Mouse (Mus musculus) intestine, embryonic 15.5 days (tissue): Measurements from ENCODE around the gene Tbcb. TPM values are rescaled to one million over a fixed set of nuclear protein-coding genes. Genes with fewer than 3 reads are reported as not detected.

Source experiments
- ATAC-seq: fragments of 200-750 bp; cut with Nextera tagmentation; 2 replicates; pipeline ENCODE4 v1.8.0; 2017; ENCODE audit warnings: moderate TSS enrichment, moderate library complexity
- H3K27ac ChIP-seq: fragments of 300-500 bp; sonication (generic); 2 replicates; pipeline ENCODE4 v1.5.1; 2015; ENCODE audit warnings: mild to moderate bottlenecking, inconsistent platforms
- H3K27me3 ChIP-seq: fragments of 300-500 bp; sonication (generic); replicated peaks from 2 replicates; pipeline ENCODE4 v1.6.1; 2015; ENCODE audit warnings: inconsistent platforms
- H3K36me3 ChIP-seq: fragments of 300-500 bp; sonication (generic); 2 replicates; pipeline ENCODE4 v1.6.1; 2015; ENCODE audit warnings: inconsistent platforms
- H3K4me1 ChIP-seq: fragments of 300-500 bp; sonication (generic); replicated peaks from 2 replicates; pipeline ENCODE4 v1.6.1; 2015; ENCODE audit warnings: inconsistent platforms
- H3K4me2 ChIP-seq: fragments of 300-500 bp; sonication (generic); replicated peaks from 2 replicates; pipeline ENCODE4 v1.6.1; 2015; ENCODE audit warnings: mild to moderate bottlenecking, inconsistent platforms
- H3K4me3 ChIP-seq: fragments of 300-500 bp; sonication (generic); replicated peaks from 2 replicates; pipeline ENCODE4 v1.5.1; 2015; ENCODE audit warnings: inconsistent platforms
- H3K9ac ChIP-seq: fragments of 300-500 bp; sonication (generic); 2 replicates; pipeline ENCODE4 v1.6.1; 2015; ENCODE audit warnings: inconsistent platforms
- H3K9me3 ChIP-seq: fragments of 300-500 bp; sonication (generic); 2 replicates; pipeline ENCODE4 v1.6.1; 2016; ENCODE audit warnings: inconsistent platforms
- WGBS: fragments of 180-500 bp; shearing (Covaris S2); methylation state at CpG from one replicate; pipeline ENCODE4 v1.1.7; 2015; 5-methylcytosine and 5-hydroxymethylcytosine counted together
- polyA plus RNA-seq: library from polyadenylated mRNA; unstranded; fragments of >200 nt; fragmentation: Nextera tagmentation; extraction: Ambion mirVana; gene quantifications from 2 replicates; pipeline ENCODE4 v1.2.1, GENCODE M21; 2015

Tbcb gene
- polyA plus RNA-seq, 1 experiment from 2014 or later = 136 TPM

DNA sequence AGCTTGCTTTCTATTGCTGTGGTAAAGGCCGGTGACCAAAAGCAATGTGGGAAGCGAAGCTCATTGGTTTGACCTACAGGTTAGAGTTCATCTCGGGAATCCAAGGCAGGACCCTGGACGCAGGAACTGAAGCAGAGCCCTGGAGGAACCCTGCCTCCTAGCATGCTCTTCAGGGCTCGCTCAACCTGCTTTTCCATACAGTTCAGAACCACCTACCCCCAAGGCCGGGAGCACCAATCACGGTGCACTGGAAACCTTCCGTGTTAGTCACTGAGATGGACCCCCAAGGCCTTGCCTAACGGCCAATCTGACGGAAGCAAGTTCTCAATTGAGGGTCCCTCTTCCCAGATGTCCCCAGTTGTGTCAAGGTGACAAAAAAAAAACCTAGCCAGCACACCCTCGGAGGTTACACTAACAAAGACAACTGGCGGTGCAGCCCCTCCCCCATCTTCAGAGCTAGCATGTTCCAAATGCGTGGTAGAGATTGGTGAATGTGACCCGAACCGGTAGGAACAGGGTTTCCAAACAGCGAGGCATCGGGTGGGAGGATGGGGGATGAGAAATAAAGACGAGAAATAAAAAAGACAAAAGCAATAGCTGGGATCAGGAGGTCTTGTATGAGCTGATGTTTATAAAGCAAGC is 32.5 kb downstream of the Tbcb start:
- 80% methylated on average over 18 of the region's 18 CpGs for WGBS

DNA sequence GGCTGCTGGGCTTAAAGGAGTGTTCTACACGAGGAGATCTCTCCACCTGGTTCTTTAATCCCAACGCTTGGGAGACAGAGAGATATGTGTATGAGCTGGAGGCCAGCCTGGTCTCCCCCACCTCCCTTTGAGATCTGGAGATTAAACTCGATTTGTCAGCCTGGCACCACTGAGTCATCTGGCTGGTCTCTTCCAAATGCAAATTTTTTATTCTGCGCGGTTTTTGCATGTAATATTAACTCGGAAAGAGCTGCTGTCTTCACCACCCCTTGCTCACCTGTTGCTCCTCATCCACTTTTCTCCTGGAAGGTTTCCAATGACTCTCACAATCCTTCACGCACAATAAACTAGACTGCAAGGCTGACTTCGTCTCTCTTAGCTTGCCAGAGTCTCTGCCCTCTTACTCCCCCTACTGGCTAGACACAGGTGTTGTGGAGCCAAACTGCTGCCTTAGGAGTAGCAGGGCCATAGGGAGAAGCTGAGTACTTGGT is 33.5 kb downstream of the Tbcb start, which contains the start of gene Capns1:
Gene Capns1, minus strand, starts transcription at position 331 of the 491 bp plus-strand sequence.
- H3K9me3 ChIP-seq = no peaks in the 10 kb centered on the region
- H3K9ac ChIP-seq = 0 out of 2 replicates have a peak within 1 kb of the TSS, but pooled peaks have one; percentile 10
- WGBS = 10% methylated on average over 8 of the region's 8 CpGs
- no peaks in the 10 kb centered on the region for H3K36me3 ChIP-seq
- no peaks in the 10 kb centered on the region for H3K27me3 ChIP-seq
- peaks cover 13% of the 10 kb centered on the region for H3K4me1 ChIP-seq
- H3K4me3 ChIP-seq = no peak within 1 kb of the TSS
- 0 out of 2 replicates have a peak, but pooled peaks have one; percentile 34 for ATAC-seq
- H3K27ac ChIP-seq = no peak within 1 kb of the TSS
- peak within 1 kb of the TSS; percentile 28; the same call in 1 of the 2 replicates for H3K4me2 ChIP-seq

More for the DNA sequence above, 32.5 kb downstream of the Tbcb start:
- H3K27ac ChIP-seq = no peak overlapping the region
- H3K9ac ChIP-seq = no peak overlapping the region
- no peak overlapping the region for H3K4me2 ChIP-seq
- peaks cover 12% of the 10 kb centered on the region for H3K4me1 ChIP-seq
- ATAC-seq = no peak
- no peaks in the 10 kb centered on the region for H3K36me3 ChIP-seq
- no peaks in the 10 kb centered on the region for H3K9me3 ChIP-seq
- H3K27me3 ChIP-seq = no peaks in the 10 kb centered on the region
- H3K4me3 ChIP-seq = no peak overlapping the region

DNA sequence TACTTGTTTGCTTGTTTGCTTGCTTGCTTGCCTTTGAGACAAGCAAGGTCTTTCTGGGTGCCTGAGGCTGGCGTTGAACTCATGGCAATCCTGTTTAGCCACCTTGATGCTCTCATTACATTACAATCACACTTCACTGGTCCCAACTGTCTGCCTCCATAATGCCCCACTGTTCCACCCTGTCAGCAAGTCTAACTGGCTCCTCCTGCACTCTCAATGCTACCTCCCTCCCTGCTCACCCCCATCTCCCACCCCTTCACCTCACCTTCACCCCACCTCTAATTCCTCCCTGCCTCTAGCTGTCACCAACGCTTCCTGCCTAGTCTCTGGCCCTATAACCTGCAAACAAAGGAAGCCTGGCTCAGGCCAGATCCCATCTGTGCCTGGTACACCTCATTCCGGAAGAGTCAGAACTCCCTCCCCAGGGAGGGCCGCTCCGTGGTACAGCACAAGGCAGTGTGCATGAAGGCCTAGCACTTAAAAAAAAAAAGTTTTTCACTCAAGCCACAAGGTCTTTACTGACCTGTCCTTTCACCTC is 34.4 kb downstream of the Tbcb start:
- no peak overlapping the region for H3K27ac ChIP-seq
- H3K4me2 ChIP-seq = no peak overlapping the region
- WGBS = 51% methylated on average over 5 of the region's 5 CpGs
- no peak overlapping the region for H3K9ac ChIP-seq
- H3K4me1 ChIP-seq = peaks cover 22% of the 10 kb centered on the region
- H3K9me3 ChIP-seq = no peaks in the 10 kb centered on the region
- H3K4me3 ChIP-seq = no peak overlapping the region
- no peaks in the 10 kb centered on the region for H3K36me3 ChIP-seq
- ATAC-seq = no peak
- H3K27me3 ChIP-seq = no peaks in the 10 kb centered on the region

DNA sequence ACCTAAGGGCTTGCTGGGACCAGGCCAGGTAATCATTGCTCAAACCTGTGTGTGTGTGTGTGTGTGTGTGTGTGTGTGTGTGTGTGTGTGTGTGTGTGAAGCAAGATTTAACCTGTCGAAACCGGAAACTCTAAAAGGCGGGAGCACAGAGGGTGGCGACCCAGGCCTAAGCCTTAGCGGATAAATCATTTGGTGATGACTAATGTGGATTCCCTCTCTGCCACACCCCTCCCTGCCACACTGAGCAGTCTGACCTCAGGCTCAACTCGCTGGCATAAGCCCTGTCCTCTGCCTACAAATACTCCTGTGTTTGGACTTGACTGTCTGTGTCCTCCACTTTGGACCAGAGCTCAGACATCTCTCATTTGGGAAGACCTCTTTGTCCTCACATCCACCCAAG is 35.9 kb downstream of the Tbcb start:
- H3K27ac ChIP-seq = no peak overlapping the region
- H3K4me2 ChIP-seq = no peak overlapping the region
- WGBS = 56% methylated on average over 6 of the region's 6 CpGs
- H3K4me1 ChIP-seq = peaks cover 24% of the 10 kb centered on the region
- 0 out of 2 replicates have a peak overlapping the region, but pooled peaks have one; percentile 5 for H3K9ac ChIP-seq
- no peak; the same call in 1 of the 2 replicates for ATAC-seq
- H3K4me3 ChIP-seq = no peak overlapping the region
- H3K27me3 ChIP-seq = no peaks in the 10 kb centered on the region
- H3K36me3 ChIP-seq = peaks cover 12% of the 10 kb centered on the region; the same call in 1 of the 2 replicates
- no peaks in the 10 kb centered on the region for H3K9me3 ChIP-seq

DNA sequence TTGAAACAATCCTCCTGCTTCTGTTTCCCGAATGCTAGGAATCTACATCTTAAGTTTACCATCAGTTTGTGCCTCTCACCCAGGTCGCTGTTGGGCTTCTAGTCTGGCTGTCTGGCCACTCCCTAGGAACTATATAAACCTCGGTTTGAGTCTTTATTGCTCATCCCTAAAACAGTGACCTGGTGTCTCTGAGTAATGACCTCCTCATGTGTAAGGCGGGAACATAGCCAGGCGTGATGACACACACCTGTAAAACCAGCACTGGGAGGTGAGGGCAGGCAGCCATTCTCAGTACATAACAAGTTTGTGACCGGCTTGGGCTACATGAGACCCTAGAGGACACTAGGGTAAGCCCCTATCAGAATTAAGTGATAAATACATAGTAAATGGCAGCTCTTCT is 36.6 kb downstream of the Tbcb start:
- Histone ChIP-seq H3K27me3 (no peaks in the 10 kb centered on the region), H3K4me1 (peaks cover 24% of the 10 kb centered on the region), H3K9me3 (no peaks in the 10 kb centered on the region), H3K27ac (no peak overlapping the region), H3K9ac (no peak overlapping the region), H3K4me2 (peak overlapping the region; percentile 72), H3K4me3 (0 out of 2 replicates have a peak overlapping the region, but pooled peaks have one; percentile 70), H3K36me3 (peaks cover 19% of the 10 kb centered on the region)
- ATAC-seq = no peak
- WGBS = 57% methylated on average over 6 of the region's 6 CpGs

DNA sequence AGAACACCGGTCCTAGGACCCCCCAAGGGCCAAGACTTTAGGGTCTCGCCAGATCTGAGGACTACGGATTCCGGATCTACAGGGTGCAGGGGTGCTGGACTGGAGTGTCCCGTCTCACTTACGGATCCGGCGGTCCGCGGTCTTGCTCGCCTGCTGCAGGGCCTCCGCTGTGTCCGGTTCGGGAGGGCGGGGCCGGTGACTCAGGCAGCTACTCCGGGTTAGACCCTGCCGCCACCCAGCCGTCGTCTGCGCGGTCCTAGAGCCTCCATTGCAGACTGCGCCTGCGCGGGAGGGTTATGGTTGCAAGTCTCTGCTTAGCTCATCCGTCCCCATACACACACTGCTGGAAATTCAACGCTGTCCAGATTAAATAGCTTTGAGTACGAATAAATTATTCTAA is 37.2 kb downstream of the Tbcb start:
- Histone ChIP-seq H3K9ac (peak overlapping the region; percentile 75), H3K9me3 (no peaks in the 10 kb centered on the region), H3K4me2 (peak overlapping the region; percentile 72), H3K4me1 (peaks cover 24% of the 10 kb centered on the region), H3K36me3 (peaks cover 22% of the 10 kb centered on the region), H3K27me3 (no peaks in the 10 kb centered on the region), H3K4me3 (peak overlapping the region; percentile 70), H3K27ac (peak overlapping the region; percentile 84)
- under 1% methylated on average over 28 of the region's 28 CpGs for WGBS
- peak; percentile 89 for ATAC-seq

DNA sequence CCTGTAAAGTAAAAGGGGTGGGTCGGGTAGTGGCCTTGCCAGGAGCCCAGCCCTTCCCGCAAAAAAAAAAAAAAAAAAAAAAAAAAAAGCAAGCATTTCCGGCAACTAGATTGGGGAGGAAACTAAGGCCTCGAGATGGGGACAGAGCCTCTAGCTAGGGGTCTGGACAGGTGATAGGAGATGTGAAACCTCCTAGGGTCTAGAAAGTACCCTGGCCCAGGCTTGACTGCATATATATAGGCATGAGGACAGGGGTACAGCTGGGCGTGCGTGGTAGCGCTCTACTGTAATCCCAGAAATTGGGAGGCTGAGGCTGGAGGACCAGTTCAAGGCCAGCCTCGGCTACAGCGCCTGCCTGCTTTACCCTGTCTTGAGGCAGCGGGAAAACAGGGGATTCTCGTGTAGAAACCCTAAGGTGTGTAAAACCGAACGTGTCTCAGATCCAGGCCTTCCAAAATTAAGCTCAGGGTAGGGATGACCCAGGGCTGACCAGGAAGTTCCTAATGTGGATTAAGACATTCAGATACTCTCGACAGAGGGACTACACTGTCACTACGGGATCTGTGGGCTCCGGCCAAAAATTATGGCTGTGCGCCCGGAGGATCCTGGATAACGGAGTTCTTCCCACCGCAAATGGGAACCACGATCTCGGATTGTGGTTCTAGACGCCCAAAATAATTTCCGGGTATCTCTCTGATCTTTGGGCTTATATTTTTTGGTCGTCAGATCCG is 37.8 kb downstream of the Tbcb start:
- Histone ChIP-seq H3K4me3 (peak overlapping the region; percentile 70), H3K36me3 (peaks cover 22% of the 10 kb centered on the region), H3K4me2 (peak overlapping the region; percentile 72), H3K27ac (peak overlapping the region; percentile 84), H3K9me3 (no peaks in the 10 kb centered on the region), H3K9ac (peak overlapping the region; percentile 75), H3K4me1 (peaks cover 24% of the 10 kb centered on the region), H3K27me3 (no peaks in the 10 kb centered on the region)
- peak; percentile 44 for ATAC-seq
- WGBS = under 1% methylated on average over 26 of the region's 26 CpGs

DNA sequence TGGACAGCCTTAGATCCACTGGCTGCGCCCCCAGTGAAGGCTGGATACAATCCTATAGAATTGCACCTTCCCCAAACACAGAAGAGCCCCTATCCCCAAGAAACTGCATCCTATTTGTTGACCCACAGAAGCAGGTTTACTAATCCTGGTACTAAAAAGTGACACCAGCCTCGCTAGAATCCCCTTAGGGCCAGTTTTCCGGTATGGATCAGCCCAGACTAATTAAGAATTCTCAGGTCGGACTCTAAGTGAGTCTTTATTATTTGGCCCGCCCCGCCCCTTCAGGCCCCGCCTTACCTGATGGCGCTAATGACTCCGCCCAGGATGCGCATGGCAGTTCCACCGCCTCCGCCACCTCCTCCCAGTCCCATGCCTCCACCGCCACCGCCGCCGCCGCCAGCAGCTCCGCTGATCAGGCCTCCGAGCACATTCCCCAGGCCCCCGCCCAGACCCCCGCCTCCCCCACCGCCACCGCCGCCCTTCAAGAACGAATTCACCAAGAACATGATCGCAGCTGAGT is 38.4 kb downstream of the Tbcb start:
- Histone ChIP-seq H3K36me3 (peaks cover 22% of the 10 kb centered on the region), H3K27me3 (no peaks in the 10 kb centered on the region), H3K9ac (peak overlapping the region; percentile 75), H3K27ac (peak overlapping the region; percentile 84), H3K9me3 (no peaks in the 10 kb centered on the region), H3K4me2 (peak overlapping the region; percentile 72), H3K4me3 (peak overlapping the region; percentile 70), H3K4me1 (peaks cover 24% of the 10 kb centered on the region)
- peak; percentile 80 for ATAC-seq
- under 1% methylated on average over 26 of the region's 26 CpGs for WGBS

DNA sequence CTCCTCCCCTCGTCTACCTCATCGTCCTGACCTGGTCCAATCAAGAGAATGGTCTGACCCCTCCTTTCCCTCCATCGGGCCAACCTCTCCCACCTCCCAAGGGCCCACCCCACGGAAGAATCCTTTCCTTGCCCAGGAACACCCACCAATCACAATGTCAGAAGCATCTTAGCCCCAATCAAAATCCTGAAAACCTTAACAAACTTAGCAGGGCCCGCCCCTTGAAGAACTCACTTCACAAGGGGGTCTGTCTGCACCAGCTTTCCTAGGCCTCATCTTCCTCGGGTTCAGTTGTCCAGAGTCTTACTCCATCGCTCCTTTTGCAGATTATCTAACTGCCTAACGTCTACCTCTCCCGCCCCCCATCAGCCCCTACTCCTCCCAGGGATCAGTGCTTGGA is 39.1 kb downstream of the Tbcb start:
- peaks cover 28% of the 10 kb centered on the region for H3K36me3 ChIP-seq
- H3K9ac ChIP-seq = peak overlapping the region; percentile 75; the same call in 1 of the 2 replicates
- ATAC-seq = peak; percentile 4; the same call in 1 of the 2 replicates
- H3K4me1 ChIP-seq = peaks cover 20% of the 10 kb centered on the region
- peak overlapping the region; percentile 70 for H3K4me3 ChIP-seq
- H3K27me3 ChIP-seq = no peaks in the 10 kb centered on the region
- H3K9me3 ChIP-seq = no peaks in the 10 kb centered on the region
- WGBS = 24% methylated on average over 9 of the region's 9 CpGs
- H3K4me2 ChIP-seq = peak overlapping the region; percentile 72
- H3K27ac ChIP-seq = peak overlapping the region; percentile 84; the same call in 1 of the 2 replicates

DNA sequence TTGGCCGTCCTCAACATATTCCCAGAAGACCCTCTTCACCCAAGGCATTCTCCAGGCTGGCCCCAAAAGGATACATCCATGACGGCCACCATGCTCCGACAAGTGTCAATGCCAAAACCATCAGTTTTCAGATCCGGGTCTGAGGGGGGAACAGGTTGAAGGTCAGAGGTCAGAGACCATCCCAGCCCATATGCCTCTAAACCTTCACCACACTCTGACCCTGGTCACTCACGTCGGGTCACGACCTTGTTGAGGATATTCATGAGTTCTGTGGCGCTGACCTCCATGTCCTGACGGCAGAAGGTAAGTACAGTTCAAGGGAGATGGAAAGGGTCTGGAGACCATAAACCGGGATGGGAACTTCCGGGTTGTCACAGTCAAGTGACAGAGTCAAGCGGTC is 40.0 kb downstream of the Tbcb start:
- 86% methylated on average over 12 of the region's 12 CpGs for WGBS

DNA sequence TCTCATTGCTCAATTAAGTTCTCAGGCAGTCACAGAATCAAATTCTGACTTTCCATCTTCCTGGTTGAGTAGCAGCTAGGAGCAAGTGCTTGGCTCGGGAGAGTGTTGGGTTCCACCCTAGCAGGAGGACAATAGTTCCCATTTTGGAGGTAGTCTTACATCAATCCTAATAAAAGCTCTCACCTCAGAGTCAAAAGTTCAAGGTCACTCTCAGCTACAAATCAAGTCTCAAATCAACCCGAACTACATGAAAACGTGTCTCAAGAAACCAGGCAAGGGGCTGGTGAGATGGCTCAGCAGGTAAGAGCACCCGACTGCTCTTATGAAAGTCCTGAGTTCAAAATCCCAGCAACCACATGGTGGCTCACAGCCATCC is 43.0 kb downstream of the Tbcb start:
- H3K36me3 ChIP-seq = peaks cover 44% of the 10 kb centered on the region
- no peak overlapping the region for H3K4me2 ChIP-seq
- H3K27ac ChIP-seq = no peak overlapping the region
- ATAC-seq = no peak
- no peaks in the 10 kb centered on the region for H3K27me3 ChIP-seq
- no peaks in the 10 kb centered on the region for H3K9me3 ChIP-seq
- no peak overlapping the region for H3K4me3 ChIP-seq
- H3K9ac ChIP-seq = no peak overlapping the region
- 74% methylated on average over 4 of the region's 4 CpGs for WGBS
- peaks cover 22% of the 10 kb centered on the region for H3K4me1 ChIP-seq

More for the DNA sequence above, 40.0 kb downstream of the Tbcb start:
- peaks cover 20% of the 10 kb centered on the region for H3K4me1 ChIP-seq
- H3K36me3 ChIP-seq = peaks cover 35% of the 10 kb centered on the region
- no peaks in the 10 kb centered on the region for H3K9me3 ChIP-seq
- H3K27me3 ChIP-seq = no peaks in the 10 kb centered on the region
- ATAC-seq = no peak
- H3K4me2 ChIP-seq = no peak overlapping the region
- no peak overlapping the region for H3K27ac ChIP-seq
- no peak overlapping the region for H3K9ac ChIP-seq
- H3K4me3 ChIP-seq = no peak overlapping the region
